Mouse (Mus musculus) right cerebral cortex, adult 2 months (tissue): ENCODE data around the gene Zfp791.
"Not testable (repeated sequence)": the region's sequence is repeated elsewhere in the genome, so short reads cannot be mapped to it uniquely, and the experiment has no call there.

Source experiments
- DNase-seq, 2 experiments: peaks; one replicate each; pipeline ENCODE4 v3.0.0; 2021 to 2022; ENCODE audit warnings: low spot score in 2 of 2

The Zfp791 gene

GRCm38 (mm10) chr8:85122995-85123394, at the start of gene Zfp791:
Gene Zfp791, minus strand, starts transcription at chr8:85123095.
- no peak for DNase-seq

DNA sequence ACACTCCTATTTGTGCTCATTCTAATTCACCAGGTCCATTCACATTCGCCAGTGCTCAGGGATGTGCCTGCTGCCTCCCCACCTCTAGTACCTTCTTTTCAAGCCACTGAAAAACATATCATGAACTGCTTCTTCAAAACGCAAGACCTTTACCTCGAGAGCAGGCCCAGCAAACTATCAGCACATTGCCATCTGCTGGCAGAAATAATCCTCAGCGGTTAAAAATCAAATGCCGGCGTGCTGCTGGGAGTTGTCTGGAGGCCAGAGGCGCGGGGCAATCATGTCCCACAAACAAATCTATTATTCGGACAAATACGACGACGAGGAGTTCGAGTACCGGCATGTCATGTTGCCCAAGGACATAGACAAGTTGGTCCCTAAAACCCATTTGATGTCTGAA, 48.4 kb upstream of the Zfp791 start:
- peak; percentile 57 to 65 for DNase-seq

- no peak for DNase-seq
These were observed 28.7 kb upstream of the Zfp791 start, which contains the start of gene Cks1brt for GRCm38 (mm10) chr8:85151624-85152023. Gene Cks1brt, plus strand, starts transcription at chr8:85151924.

DNA sequence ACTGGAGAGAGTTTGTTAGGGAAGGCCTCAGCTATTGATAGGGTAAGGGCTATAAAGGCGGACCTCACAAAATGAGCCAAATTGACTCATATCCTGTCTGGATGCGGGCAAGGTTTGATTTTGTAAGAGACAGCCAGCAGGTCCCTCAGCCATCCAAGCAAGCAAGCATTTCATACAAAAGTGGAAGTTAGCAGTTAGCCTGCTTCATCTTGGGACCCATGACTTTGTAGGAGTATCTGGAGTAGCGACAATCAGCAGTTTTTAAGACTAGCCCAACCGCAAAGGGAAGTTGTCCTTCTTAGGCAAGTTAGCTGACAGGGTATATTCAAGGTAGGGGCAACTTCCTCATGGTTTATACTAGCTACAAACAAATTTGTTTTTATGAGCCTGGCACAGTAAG, 19.6 kb upstream of the Zfp791 start:
- no peak for DNase-seq

GRCm38 (mm10) chr8:85135690-85136089, 12.8 kb upstream of the Zfp791 start:
- DNase-seq, result not testable (repeated sequence)

DNA sequence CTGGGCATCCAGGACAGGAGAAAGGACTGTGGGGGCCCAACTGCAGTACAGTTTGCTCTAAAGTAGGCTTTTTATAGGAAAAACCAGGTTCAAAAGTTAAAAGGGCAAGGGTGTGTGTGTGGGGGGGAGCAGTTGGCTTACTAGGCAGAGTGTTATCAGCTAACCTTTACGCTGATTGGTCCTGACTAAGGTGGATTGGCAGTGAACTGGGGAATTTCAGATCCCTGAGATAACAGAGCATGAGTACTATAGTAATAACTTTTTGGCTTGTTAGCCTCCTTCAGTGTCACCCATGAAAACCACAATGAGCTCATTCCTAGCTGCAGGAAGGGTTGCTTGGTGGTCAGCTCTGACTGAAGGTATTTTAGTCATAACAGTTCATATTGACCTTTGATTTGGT, 9.4 kb upstream of the Zfp791 start:
- no peak for DNase-seq

- DNase-seq, result no peak
These were observed 796 bp upstream of the Zfp791 start for GRCm38 (mm10) chr8:85123691-85124090.

DNA sequence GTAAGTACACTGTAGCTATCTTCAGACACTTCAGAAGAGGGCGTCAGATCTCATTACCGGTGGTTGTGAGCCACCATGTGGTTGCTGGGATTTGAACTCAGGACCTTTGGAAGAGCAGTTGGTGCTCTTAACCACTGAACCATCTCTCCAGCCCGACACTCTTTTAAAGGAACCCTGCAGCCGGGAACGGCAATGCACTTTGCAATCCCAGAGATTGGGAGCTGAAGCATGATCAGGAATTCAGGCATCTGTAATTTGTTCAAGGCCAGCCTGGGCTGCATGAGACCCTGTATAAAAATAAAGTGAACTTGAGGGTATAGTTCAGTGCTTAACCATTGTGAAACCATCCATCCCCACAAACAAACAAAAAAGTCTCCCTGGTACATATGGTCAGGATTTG, 2.6 kb downstream of the Zfp791 start:
- not testable (repeated sequence) for DNase-seq

DNA sequence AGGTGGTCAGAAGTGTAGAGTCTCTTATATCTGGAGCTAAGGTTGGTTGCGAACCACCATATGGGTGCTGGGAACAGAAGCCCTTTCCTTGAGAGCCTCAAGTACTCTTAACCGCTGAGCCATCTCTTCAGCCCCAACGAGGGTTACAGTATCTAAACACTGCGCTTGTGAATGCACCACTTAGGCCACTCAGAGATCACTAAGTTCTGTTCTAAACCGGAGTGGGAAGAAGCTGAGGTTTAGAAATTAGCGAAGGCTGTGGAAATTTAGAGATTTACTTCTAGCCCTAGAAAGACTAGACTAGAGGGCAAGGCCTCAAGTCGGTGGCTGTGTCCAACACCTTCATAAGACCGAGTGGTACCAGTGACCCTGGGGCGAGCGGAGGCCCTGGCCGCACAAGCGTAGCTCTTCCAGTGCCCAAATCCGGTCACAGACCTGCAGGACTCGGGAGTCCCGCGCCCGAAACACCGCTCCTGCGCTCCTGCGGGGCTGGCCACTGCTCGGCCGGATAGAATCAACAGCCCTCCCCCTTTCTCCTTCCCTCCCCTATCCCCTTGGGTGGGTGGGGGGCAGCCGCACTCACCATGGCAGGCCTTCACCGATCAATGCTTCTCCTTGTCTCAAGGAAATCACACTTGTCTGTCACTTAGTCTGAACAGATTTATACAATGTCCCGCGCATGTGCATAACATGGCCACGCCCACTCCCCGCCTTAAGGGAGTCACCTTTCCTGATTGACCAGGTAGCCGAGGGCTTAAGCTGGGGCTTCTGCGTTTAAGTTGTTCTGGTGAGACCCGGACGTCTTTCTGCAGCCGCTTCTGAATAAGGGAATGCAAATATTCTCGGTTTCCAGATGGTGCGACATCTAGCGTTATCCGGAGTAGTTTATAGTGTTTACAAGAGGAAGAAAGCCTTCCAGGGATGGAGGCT, 3.6 kb downstream of the Zfp791 start:
- DNase-seq, result peak; percentile 87 to 90

DNA sequence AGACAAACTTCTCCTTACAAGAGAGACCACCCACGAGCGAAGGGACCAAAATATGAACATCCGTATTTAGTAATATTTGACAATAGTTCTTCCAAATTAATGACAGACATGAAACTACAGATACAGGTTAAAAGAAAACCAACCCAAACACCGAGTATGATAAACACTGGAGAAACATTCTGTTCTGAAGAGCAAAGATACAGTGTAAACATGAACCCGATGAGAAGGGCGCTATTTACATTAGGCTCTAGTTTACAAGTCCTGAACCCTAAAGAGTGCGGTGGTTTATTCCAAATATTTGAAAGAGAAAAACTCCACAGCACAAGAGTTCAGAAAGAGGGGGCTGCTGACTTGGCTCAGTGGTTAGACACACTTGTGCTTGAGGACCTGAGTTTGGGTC, 5.9 kb downstream of the Zfp791 start:
- no peak for DNase-seq

DNA sequence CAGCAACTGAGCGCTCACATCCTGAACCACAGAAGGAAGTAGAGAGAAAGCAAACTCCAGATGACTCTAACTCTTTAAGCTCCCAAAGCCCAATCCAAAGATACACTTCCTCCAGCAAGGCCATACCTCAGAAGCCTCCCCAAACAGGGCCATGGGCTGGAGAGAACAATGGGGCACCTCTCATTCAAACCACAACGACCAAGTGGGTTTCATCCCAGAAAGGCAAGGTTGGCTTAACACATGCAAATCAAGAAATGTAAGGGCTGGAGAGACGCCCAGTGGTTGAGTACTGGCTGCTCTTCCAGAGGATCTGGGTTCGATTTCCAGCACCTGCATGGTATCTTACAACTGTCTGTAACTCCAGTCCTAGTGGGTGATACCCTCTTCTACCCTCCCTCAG, 7.4 kb downstream of the Zfp791 start:
- no peak for DNase-seq

DNA sequence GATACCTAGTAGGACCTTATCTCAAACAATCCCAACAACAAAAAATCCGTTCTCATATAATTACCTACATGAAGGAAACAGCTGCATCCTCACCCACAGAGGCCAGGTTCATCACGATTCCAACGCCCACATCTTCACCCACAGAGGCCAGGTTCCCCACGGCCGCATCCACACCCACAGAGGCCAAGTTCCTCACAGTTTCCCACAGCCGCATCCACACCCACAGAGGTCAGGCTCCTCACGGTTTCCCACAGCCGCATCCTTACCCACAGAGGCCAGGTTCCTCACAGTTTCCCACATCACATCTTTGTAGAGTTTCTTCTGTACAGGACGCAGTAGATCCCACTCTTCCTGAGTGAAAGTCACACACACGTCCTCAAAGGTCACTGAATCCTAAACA, 9.7 kb downstream of the Zfp791 start:
- DNase-seq, result no peak

DNA sequence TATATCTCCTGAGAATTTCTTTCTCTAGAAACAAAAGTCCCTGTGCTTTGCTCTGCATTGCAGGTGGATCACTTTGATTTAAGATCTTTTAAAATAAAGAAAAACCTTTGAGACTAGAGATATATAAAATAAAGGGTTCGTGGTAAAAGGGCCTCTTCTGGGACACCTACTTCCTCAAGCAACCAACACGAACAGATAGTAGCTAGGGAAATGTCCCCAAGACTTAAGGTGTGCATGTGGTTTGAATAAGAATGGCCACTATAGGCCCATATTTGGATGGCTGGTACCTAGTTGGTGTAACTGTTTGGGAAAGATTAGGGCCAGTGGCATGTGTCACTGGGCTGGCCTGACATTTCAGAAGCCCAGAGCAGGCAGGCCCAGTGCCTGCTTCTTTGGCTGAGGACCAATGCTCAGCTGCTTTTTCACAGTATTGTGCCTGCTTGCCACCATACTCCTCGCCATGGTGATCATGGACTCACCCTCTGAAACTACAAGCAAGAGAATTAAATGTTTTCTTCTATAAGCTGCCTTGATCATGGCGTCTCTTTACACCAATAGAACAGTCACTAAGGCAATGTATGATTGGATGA, 22.7 kb downstream of the Zfp791 start:
- DNase-seq, result no peak

GRCm38 (mm10) chr8:85096850-85097249, 26.0 kb downstream of the Zfp791 start:
- no peak for DNase-seq

DNA sequence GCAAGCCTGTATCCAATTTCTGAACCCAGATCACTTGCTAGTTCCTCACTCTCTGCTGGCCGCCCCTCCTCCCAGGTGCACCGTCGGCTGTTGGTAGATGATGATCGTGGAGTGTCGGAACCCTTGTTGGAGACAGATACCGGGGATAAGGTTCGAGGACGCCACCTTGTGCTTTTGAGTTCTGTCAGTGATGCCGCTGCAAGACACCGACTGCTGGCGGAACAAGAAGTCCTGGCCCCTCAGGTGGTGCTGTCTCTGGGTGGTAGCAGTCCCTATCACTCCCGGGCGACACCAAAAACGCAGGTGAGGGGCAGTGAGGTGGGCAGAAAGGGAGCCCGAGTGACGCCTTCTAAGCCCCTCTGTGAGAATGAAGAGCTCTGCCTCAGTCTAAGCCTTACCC, 26.7 kb downstream of the Zfp791 start:
- DNase-seq, result no peak

- no peak for DNase-seq
These were observed 27.3 kb downstream of the Zfp791 start for GRCm38 (mm10) chr8:85095566-85095965.

- DNase-seq, result no peak
These were observed 27.8 kb downstream of the Zfp791 start for GRCm38 (mm10) chr8:85095051-85095450.

DNA sequence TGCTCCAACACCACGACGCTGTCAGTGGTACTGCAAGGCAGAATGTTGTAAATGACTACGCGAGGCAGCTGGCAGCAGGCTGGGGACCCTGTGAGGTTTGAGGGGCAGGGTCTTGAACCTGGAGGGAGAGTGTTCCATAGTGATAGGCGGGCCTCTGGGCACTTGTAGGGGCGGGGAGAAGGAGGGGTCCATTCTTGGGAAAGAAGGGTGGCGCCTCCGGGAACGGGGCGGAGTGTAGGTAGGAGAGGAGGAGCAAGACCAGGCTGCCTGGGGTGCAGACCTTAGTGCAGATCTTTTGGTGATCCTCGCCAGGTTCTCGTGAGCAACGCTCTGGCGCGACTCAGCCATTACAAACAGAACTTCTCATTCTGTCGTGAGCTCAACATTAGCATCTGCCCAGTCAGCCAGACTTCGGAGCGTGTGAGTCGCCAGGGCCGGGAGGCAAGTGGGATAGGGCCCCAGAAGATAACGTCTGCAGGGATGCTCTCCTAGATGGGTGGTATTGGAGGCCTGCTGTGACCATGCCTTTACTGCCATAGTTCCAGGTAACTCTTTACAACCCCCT, 31.3 kb downstream of the Zfp791 start:
- no peak for DNase-seq

DNA sequence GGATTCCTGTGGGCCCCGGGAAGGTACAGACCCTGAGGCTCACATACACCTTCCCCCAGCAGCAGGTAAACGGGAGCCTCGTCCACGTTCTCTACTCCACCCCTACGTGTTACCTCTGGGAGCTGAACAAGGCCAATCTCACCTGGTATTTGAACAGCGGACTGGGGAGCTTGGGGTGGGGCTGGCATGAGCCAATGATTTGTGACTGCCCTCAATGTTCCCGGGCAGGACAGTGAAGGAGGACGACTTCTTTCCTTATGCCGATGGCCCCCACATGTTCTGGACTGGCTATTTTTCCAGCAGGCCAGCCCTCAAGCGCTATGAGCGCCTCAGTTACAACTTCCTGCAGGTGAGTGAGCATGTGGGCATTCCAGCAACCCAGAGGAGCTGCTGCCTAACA, 32.0 kb downstream of the Zfp791 start:
- DNase-seq, result no peak

- DNase-seq, result no peak
These were observed 34.1 kb downstream of the Zfp791 start for GRCm38 (mm10) chr8:85088771-85089170.

DNA sequence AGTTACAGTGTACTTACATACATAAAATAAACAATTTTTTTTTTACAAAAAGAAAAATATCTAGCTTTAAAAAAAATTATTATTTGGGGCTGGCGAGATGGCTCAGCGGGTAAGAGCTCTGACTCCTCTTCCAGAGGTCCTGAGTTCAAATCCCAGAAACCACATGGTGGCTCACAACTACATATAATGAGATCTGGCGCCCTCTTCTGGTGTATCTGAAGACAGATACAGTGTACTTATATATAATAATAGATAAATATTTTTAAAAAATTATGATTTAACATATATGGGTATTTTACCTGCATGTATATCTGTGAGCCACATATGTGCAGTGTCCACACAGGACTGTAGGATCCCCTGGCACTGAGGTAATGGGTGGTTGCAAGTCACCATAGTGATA, 36.7 kb downstream of the Zfp791 start:
- no peak for DNase-seq

- DNase-seq, result no peak
These were observed 38.3 kb downstream of the Zfp791 start for GRCm38 (mm10) chr8:85084633-85085032.
